Mouse (Mus musculus) spleen, postnatal 4 days (tissue): ENCODE data around the gene Fgd3.
A peak's percentile ranks its signal among the peaks of the same experiment; 100 is the strongest.

Experiments
- DNase-seq, 2 experiments: peaks; one replicate each; pipeline ENCODE4 v3.0.0; 2022; ENCODE audit warnings: low spot score in 2 of 2

Fgd3 gene

DNA sequence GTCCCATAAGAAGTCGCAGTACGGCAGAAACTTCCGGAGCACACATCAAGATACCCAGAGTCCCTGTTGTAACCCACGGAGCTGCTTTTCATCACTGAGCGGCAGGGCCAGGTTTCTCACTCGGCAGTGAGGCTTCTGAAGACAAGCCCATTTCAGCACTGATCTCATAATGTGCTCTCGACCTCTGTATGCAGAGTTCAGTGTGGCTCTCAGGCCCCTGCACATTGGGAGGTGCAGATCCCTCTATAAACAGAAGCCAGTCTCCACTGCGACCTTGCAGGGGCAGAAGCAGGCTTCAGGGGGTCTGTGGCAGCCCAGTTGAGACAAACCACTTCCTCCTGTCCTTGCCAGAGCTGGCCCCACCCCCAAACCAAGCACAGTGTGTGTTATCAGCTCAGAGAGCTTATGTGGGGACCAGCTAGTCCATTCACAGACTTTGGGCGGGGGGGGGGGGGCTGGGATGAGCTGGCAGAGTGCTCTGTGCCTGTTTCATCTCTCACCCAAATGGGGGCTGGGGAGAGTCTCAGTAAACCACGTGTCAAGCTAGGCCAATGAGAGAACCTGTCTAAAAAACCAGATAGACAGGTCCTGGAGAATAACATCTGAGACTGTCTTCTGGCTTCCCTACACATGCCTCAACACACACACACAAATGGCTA is 12.7 kb downstream of the Fgd3 start:
- DNase-seq: peak; percentile 66 to 80

DNA sequence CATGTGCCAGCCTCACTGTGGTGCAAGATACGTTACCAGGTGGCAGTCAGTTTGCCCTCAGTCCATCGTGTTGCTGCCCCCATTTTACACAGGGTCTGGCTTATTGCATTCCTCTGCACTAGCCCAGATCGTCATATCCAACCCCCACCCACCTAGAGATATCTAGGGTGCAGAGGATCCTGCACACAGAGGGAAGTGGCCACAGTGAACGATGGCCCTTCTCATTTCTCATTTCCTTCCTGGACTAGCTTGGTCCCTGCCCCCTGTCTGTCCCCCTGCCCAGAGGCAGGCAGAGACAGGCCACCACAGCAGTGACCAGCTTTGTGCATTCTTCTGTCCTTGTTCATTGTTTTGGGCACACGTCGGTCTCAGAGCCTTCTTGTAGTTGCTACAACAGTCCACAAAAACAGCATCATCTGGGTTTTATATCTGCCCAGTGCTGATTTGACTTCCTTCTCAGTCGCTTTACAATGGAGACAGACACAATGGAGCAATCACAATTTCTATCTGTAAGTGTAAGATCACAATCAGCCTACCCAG is 13.3 kb downstream of the Fgd3 start:
- no peak for DNase-seq

DNA sequence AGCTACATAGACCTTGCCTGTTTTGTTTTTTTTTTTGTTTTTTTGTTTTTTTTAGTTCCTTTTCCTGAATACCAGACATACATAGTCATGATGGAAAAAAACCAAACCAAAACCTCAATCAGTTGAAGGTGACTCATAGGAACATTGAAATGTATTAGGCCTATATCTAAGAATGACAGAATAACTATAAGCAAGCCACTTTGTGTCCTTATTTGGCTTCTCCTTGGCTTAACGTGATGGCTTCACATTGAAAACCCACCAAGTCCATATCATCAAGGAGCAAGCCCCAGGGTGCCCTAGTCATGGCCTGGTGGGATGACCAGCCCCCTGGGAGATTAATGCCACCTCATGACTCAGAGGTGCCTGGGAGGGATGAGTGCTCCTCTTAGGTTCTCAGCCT is 19.3 kb downstream of the Fgd3 start:
- no peak for DNase-seq

DNA sequence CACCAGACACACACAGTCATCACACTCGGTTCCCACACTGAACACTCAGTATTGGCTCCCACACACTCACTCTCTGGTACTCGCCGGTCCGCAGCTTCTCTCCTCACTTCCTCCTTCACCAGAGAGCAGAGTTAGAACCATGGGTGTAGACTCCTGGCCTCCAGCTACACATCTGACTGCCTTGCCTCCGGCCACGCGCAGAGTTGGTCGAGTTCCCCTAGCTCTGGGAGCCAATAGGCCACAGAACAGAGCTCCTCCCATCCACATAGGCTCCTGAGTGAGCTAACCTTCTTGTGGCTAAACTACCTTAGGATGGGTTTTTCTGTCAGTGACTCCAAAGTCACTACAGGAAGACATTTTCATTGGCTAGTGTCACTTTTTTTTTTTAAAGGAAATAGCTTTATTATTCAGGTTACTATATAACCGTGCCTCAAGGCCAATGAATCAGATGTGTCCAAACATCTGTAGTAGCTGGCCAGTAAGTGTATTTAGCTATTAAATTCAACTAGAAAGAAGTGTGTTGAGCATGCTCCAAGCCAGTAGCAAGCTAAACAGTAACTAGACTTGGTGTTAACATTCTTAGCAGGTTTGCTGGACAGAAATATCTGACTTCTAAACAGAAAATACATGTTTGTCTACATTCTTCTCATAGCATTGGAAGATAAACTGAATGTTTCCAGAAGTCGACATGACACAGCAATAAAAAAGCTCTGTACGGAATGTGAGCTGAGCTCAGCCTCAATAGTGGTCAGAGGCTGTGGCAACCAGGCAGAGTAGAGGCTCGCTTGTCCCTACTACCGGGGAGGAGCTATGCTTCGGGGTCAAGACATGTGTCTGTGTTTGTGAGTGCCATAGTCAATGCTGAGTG is 21.4 kb downstream of the Fgd3 start:
- peak in 1 of 2 experiments; percentile 41 for DNase-seq

DNA sequence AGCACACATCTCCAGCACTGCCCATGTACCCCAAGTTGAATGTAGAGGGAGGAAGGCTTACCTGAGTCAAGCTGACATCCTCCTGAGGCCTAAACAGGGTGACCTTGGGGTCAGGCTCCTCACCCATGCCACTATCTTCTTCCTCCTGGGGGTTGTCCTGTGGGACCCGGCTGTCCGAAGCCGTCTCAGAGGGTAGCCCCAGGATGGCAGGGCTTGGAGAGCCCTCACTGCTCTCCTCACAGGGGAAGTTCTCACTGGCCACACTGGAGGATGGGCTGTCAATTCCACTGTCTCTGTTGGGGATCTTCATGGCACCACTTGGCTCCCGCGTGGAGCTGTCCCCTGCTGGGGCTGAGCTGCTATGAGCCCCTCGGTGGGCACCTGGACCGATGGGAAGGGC is 23.8 kb downstream of the Fgd3 start:
- no peak for DNase-seq

DNA sequence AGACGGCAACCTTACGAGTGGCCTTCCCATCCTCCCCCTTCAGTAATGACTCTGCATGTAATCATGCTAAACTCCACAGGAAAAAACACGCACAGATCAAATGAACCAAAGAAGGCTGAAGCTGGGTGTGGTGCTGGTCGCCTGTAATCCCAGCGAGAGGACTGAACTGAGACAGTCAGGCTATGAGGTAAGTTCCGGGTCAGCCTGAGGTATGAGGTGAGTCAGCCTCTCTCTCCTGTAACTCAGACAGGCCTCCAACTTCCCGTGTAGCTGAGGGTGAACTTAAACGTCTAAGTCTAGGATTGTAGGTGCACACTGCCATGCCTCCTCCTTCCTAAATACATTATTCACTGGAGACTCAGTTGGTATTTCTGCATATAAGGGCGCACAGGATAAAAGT is 26.0 kb downstream of the Fgd3 start:
- no peak for DNase-seq

DNA sequence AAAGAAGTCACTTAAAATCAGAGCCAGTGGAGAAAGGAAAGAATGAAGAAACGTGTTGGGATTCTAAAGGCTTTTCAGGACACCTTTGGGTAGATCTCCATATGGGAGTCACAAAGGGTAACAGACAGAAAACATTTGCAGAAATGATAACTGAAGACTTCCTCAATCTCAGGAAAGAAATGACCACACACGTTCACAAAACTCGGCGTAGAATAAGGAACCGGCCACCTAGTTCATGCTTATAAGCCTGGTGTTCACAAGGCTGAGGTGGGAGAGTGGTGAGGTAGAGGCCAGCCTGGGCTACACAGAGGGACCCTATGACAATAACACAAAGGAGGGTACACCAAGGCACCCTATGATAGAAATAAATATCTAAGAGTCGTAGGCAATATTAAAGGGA is 28.2 kb downstream of the Fgd3 start:
- no peak for DNase-seq

DNA sequence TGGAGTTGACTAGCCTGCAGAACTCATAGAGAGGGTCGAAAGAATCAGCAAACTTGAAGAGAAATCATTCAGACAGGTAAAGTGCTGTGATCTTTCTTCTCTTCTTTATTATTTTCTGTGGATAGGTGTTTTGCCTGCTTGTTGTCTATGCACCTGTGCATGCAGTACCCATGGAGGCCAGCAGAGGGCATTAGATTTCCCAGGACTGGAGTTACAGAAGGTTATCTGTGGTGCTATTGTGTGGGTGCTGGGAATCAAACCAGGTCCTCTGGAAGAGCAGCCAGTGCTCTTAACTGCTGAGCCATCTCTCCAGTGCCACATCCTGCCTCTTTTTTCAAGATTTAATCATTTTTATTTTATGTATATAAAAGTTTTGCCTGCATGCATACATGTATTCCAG is 28.7 kb downstream of the Fgd3 start:
- peak; percentile 39 to 78 for DNase-seq

DNA sequence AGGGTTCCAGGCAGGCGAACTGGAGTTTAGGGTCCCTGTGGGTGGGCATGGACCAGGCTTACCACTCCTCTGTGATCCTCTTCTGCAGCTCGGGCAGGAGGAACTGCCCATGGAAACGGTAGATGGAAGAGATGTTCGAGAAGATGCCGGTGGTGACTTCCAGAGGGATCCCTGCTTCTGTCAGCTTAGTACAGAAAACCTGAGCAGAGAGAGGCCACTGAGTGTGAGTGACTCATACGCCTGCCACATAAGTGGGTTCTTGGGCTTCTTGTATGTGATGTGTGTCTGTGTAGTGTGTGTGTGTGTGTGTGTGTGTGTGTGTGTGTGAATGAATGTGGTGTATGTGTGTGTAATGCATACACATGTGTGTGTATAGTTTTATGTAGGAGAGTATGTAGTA is 32.9 kb downstream of the Fgd3 start:
- no peak for DNase-seq

DNA sequence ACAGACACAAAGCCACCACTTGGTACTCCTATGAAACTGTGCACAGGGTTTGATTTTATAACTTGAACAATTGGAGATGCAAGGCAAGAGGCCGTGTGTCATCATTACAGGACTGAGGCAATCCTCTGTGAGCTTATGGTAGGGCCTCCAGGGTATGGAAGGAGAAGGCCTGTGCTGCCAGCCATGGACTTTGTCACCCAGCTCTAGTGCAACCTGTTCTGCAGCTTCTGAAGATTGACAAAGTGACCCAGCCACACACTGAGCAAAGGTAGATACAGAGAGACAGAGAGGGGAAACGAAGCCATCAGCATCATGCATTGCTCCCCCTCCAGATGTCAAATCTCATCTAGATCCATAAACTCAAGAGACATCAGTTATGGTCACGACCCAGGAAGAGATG is 33.4 kb downstream of the Fgd3 start:
- no peak for DNase-seq

DNA sequence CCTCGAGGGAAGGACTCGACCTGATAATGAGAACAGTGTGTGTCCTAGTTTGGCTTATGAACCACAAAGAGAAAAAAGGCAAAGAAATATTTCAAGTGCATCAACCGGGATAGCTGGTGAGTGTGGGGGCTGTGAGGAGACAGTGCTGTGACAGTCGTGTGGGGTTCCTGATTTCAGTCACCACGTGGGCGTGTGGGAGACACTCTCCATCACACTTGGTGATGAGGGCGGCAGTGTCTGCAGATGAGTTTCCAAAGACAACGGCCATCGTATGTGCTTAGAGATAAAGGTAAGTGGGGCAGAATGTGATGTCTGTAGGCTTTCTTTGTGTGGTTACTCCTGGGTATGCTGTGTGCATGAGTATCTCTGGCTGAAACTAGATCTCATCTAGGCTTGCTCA is 36.4 kb downstream of the Fgd3 start:
- no peak for DNase-seq

DNA sequence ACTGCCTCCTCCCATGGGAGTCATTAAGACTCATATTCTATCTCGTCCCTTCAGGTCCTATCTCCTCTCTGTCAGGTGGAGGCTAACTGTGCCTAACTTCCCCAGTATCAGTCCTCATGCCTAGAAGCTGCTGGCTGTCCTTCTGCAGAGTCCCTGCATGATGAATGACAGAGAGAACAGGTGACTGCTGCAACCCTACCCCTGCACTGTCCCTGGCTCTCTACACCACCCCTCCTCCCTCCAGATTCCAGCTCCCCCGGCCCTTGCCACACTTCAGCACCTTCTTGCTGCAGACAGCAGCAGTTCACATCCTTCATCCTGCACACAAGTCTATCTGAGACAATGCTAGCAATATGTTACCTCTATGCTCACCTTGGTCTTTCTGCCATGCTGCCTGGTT is 37.9 kb downstream of the Fgd3 start:
- DNase-seq: no peak

DNA sequence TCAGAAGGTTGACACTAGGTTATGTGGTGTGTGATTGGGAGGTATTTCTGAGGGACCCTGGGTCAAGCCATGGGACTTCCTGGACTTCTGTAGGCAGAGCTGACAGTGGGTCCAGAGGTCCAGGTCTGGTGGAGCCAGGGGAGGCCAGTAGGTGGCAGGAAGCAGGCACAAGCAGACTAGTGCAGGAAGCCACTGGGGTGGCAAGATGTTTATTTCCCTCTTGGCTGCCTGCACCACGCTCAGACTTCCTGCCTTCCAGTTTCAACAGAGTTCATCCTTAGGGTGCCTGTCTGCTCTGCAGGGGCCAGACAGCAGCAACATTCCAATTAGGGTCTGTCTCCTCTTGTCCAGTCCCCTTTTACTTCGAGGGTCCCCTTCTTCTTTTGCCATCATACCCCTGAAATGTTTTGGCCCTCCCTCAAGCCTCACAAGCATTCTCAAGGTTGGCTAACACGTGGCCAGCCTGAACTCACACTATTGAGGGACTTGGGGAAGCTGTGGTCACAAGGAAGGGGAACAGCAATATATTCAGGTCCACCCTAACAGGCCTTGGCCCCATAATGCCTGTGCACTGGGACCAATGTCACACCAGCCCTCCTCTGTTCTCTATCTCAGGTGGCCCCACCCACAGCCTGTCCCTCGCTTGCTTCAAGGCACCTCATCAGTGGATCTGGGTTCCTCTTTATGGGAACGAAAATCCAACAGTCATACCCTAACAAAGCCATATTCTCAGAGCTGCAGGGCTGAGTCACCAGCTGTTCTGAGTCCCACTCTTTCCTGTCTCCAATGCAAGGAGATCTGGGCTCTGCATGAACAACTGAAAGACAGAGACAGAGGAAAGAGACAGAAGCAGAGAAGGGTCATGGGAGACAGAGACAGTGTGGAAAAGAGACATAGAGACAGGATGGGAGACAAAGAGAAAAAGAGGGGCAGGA is 48.0 kb downstream of the Fgd3 start:
- no peak for DNase-seq

DNA sequence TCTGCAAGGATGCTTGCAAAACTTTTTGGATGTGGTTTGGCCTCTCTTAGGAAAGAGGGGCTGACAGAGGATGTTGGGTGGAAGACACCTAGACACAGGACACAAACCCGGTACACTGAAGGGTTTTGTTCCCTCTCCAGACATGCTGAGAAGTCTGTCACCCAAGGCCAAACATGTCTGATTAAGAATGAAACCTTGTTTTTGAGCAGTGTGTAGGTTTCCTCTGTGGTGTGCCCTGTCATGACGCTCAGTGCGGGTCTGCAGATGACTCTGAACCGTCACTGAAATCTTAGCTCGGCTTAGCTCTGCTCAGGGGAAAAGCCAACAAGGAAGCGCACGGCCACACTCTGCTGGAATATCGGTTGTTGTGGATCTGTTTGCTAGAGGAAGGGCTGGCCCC is 49.6 kb downstream of the Fgd3 start:
- no peak for DNase-seq

DNA sequence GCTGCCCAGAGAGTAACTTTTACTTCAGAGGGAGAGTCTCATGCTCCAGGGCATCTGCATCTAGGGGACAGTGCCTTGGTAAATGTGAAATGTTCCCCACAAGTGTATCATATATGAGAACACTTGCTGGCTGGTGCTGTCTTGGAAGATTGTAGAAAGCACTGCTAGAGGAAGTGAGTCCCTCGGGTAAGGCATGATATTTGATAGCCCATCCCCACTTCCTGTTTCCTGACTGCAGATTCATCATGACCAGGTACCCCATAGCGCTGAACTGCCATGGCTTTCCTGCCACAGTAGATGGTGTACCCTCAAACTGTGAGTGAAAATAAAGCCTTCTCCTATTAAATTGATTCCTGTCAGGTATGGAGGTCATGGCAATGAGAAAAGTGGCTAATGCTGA is 52.5 kb downstream of the Fgd3 start:
- DNase-seq: no peak

DNA sequence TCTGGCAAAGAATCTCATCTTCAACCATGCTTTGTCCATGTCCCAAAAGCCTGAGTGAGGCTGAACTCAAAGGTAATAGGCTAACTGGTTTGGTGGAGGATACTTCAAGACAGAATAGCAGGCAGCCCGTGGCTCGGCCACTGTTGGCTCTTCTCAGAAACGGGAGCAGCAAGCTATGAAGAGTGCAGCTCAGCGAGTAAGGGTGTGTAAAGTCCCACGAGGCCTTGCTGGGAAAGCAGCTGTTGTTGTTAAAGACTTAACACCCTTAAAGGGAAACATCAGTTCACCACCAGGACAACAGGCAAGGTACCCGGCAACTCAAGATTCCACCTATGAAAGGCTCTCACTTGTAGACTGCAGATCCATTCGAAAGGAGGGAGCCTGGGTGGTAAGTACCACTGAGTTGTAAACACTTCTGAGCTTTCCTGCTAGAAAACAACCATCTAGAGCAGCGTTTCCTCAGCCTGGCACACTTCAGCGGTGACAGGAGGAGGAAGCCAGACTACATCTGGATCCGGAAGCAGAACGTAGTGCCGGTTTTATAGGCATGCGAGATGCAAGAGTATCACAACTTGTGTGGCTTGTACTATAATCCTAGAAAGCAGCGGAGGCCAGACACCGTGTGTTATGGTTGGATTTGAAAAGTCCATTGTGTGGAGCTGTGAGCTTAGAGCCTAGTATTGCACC is 59.9 kb downstream of the Fgd3 start:
- no peak for DNase-seq

DNA sequence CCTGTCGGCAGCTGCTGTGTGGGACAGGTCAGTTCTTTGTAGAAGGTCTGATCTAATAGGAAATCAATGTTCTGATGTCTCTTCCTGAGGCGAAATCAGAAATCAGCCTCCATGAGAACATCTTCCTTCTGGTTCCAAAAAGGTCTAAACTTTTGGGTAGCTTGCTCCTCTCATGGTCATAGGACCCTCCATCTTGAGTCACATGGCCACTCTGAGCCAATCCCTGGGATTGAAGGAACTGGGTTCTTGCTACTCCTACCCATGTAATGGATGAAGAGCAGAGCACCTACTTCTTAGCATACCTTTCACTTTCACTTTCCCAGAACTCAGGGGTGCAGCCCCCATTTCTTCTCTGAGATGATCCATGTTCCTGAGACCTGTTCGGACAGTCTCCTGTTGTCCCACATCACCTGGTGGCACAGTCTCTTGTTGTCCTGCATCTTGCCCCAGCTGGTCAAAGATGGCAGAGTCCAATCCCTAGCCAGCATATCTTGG is 62.2 kb downstream of the Fgd3 start:
- DNase-seq: no peak

DNA sequence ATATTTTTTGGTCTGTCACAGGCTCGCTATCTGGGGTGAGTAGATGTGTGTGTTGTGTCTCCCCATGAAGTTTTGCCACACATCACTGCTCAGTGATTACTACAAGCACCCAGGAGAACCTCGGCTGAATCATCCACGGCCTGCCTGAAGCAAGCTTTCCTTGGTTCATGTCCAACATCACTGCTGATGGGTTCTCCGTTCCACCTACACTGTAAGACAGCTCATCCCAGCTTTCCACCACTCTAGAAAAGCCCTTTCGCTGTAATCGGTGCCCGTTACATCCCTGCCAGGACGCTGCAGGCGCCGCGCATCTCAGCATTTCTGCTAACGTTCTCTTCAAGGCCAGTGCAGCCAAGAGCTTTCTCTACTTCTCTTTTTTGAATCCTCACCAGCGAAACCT is 67.4 kb downstream of the Fgd3 start:
- DNase-seq: no peak

DNA sequence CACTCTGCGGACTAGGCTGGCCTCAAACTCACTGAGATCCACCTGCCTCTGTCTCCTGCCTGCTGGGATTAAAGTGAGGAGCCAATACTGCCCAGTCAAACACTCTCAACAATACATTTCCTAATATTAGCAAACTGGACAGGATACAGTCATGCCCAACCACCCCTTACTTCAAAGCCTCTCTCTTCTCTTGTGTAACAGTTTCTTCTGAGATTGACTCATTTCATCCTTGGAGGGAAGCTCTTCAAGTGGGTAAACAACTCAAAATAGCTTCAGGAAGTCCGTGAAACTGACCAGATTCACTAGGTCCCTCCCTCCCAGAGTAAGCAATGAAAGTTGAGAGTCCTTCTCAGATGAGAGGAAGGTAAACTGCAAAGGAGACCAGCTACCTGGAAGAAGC is 68.0 kb downstream of the Fgd3 start:
- no peak for DNase-seq

DNA sequence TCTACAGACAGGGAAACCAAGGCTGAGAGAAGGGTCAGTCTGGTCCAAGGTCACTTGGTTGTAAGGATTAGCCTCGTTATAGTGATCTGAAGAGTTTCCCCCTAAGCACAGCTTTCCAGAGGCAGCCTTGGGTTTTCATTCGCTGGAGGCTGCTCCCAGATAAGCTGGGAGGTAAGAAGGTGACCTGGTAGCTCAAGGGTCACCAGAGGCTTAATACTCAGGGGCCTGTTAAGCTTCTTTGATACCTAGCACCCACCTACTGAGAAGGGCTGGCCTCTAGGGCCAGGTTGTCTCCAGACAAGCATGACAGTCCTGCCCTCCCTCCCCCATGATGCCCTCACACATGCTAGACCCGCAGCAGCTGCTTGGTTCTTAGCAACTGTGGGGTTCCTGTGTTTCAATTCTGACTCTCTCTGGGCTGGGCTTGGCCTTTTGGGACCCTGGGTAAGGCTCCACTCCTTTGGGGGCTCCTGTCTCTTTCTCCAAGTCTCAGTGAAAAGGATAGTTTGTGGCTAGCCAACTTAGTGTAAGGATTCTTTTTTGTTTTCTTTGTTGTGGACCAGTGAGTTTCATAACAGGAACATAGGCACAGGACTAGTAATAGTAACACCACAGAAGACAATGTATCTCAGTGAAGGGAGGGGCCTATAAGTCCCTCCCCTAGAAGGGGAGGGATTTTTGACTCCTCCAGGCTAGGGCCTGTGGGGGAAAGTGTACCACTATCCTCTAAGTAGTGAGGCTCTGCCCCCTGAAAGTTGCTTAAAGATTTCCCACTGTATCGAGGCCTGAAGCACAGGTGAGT is 69.2 kb downstream of the Fgd3 start:
- peak in 1 of 2 experiments; percentile 37 for DNase-seq
